Mouse (Mus musculus) left cerebral cortex, postnatal 36 days (tissue): ENCODE data around the gene Sprr4. TPM values are rescaled to one million over a fixed set of nuclear protein-coding genes. Genes with fewer than 3 reads are reported as not detected.
"Not testable (repeated sequence)": the region's sequence is repeated elsewhere in the genome, so short reads cannot be mapped to it uniquely, and the experiment has no call there.

Source experiments
- DNase-seq, 2 experiments: peaks; one replicate each; pipeline ENCODE4 v3.0.0; 2021 to 2022; ENCODE audit warnings: low spot score in 2 of 2, mixed read lengths in 1 of 2
- intact Hi-C: fragments of 180-260 bp; cut with DNase I; formaldehyde crosslinking; loops from one replicate; pipeline ENCODE4 v1.15.1; 2025
- total RNA-seq, 2 experiments: library from RNA; stranded (reverse); gene quantifications; 2 replicates each; pipeline ENCODE4 v1.2.3; 2021

The Sprr4 gene
- total RNA-seq = not detected

DNA sequence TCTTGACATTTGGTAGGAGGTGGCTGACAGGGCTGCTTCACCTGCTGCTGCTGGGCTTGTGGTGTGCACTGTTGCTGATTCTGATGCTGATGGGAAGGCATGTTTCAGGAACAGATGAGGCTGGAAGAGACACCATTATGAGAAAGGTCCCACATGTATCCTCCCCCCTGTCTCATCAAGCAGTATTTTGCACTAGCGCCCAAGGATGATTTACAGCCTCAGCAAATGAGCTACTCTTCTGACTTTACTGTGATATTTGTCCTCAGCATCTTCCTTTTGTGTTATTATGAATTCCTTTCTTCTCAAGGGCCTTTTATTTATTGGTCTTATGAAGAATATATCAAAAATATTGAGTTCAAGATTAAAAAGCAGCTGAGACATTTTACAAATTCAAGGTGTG, at the start of gene Sprr4:
Gene Sprr4 (minus strand): TSS at position 101 of the 400 bp plus-strand sequence.
- no peak for DNase-seq
- intact Hi-C loops = no loop called here

DNA sequence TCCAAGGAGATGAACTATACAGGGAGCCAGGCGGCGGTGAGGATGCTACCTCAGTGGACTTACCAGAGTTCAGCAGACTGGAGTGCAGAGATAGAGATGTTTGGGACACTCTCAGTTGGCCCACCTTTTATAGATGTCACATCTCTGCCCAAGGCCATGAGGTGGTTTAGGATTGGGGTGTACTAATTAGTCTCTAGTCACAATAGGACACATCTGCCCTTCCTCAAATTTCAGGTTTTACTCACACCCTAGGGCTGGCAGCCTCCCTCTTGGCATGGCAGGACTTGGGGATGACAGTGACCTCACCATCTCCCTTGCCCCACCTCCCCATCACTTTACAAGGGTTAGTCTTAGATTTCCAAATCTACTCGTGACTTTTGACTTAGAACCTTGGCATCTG, 34.1 kb upstream of the Sprr4 start, which contains the start of gene 2310046K23Rik:
Gene 2310046K23Rik (minus strand): TSS at position 101 of the 400 bp plus-strand sequence.
- intact Hi-C loops = no loop called here
- DNase-seq = no peak

GRCm38 (mm10) chr3:92512325-92512724, 12.0 kb upstream of the Sprr4 start:
- intact Hi-C loops = loop anchor here (10.0 kb wide), 1 partner anchor 118 kb away; no protein-coding TSS in a partner anchor
- no peak for DNase-seq

- intact Hi-C loops = loop anchor here (10.0 kb wide), 1 partner anchor 116 kb away; no protein-coding TSS in a partner anchor
- DNase-seq = no peak
These were observed 10.5 kb upstream of the Sprr4 start for GRCm38 (mm10) chr3:92510786-92511185.

DNA sequence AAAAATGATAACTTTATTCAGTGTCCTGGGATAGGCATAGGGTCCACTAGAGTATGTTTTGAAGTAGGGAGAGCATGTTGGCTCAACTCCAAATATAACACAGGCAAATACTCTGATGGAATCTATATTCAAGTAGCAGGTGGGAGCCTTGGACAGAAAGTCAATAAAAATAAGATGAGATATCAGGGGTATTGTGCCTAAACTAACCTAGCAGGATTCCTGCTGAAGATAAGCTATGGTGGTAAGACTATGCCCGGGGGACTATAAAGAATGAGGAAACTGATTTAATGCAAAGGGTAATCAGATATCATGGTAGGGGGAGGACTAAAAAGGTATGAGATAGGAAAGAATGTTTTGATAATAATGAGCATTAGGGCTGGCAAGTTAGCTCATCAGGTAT, 7.9 kb upstream of the Sprr4 start:
- DNase-seq = no peak
- intact Hi-C loops = no loop called here

- no peak for DNase-seq
- intact Hi-C loops = no loop called here
These were observed 3.2 kb upstream of the Sprr4 start for GRCm38 (mm10) chr3:92503528-92503927.

DNA sequence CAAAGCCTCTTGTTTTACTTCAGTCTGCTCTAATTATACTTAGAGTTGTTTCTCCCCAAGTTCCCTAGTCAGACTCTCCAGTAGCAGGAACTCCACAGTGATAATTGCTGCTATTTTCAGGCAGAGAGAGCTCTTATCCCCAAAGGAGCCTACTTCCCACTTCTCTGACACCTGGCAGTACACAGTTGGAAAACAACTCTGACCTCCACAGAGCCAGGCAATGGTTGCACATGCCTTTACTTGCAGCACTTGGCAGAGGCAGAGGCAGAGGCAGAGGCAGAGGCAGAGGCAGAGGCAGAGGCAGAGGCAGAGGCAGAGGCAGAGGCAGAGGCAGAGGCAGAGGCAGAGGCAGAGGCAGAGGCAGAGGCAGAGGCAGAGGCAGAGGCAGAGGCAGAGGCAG, 10.0 kb downstream of the Sprr4 start:
- DNase-seq, intact Hi-C loops: not testable (repeated sequence)

- DNase-seq = no peak
- intact Hi-C loops = no loop called here
These were observed 14.0 kb downstream of the Sprr4 start for GRCm38 (mm10) chr3:92486307-92486706.

GRCm38 (mm10) chr3:92485863-92486262, 14.4 kb downstream of the Sprr4 start, which contains the start of gene Sprr1a:
TSS of gene Sprr1a (minus strand) at chr3:92485895.
- DNase-seq = no peak
- intact Hi-C loops = no loop called here

GRCm38 (mm10) chr3:92481249-92481648, 19.0 kb downstream of the Sprr4 start:
- intact Hi-C loops, DNase-seq: not testable (repeated sequence)

DNA sequence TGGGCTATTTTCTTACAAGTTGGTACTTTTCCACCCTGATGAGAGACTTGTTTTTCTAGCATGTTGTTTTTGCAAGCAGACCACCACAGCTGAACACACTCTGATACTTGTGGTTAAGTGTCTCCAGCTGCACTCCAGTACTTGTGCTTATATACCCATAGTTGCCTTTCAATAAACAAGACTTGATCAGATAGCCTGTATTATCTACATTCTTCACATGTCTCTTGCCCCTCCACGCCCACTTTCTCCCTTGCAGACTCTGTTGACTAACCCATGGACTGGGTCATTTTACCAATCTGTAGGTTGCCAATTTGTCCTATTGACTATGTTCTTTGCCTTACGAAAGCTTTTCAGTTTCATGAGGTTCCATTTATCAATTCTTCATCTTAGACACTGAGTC, 30.2 kb downstream of the Sprr4 start:
- intact Hi-C loops = no loop called here
- no peak for DNase-seq

DNA sequence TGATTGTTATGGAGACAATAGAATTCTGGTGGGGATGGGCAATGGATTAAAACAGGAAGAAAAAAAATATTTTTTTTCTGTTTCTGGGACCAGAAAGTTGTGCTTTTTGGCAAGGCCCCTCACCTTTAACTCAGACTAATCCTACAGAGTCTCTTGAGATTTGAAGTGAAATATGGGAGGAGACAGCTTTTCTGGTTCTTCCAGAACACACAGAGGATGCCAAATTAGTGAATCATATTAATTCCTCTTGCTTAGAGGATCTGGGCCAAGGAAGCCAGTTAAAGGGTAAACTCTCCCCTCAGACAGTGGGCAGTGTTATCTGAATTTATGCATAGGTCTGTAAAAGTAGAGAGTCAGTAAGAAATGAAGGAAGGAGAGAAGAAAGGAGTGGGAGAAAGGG, 32.9 kb downstream of the Sprr4 start:
- no peak for DNase-seq
- intact Hi-C loops = no loop called here

- no peak for DNase-seq
- intact Hi-C loops = no loop called here
These were observed 33.7 kb downstream of the Sprr4 start for GRCm38 (mm10) chr3:92466576-92466975.

DNA sequence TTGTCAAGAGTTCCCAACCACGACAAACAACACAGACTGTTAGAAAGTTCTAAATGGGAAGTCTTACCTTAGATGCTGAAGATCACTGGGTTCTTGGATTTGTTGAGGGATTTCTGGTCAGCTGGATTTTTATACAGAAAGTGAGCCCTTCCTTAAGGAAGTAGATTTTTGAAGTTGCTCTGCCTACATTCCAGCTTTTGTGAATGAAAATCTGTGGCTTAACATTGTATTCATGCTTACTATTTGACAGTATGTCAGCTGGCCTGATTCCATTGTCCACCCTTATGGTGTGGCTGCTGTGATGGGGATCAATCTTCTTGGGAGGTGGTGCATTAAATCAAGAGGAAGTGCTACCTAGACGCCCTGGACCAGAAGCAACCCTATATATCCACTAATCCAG, 41.7 kb downstream of the Sprr4 start, which contains the start of gene Sprr3:
Gene Sprr3 (minus strand): TSS at position 101 of the 400 bp plus-strand sequence.
- intact Hi-C loops = no loop called here

GRCm38 (mm10) chr3:92455151-92455550, 45.1 kb downstream of the Sprr4 start:
- DNase-seq = no peak
- intact Hi-C loops = no loop called here

More for the DNA sequence above, 41.7 kb downstream of the Sprr4 start, which contains the start of gene Sprr3:
- DNase-seq = no peak

Other genes with a start within 250 kb of the Sprr4 start
- not detected for gene Sprr2a3, start 215.1 kb downstream of the Sprr4 start, total RNA-seq
- not detected for gene Sprr2b, start 183.9 kb downstream of the Sprr4 start, total RNA-seq
- not detected for gene Sprr2d, start 161.4 kb downstream of the Sprr4 start, total RNA-seq
- not detected for gene Sprr2e, start 148.3 kb downstream of the Sprr4 start, total RNA-seq
- gene Sprr2f, start 135.3 kb downstream of the Sprr4 start, total RNA-seq = not detected
- not detected for gene Sprr2h, start 114.8 kb downstream of the Sprr4 start, total RNA-seq
- gene Sprr2i, start 92.5 kb downstream of the Sprr4 start, total RNA-seq = not detected
- not detected for gene Sprr2j-ps, start 82.4 kb downstream of the Sprr4 start, total RNA-seq
- 1 to 10 TPM; 4.2 to 4.9 TPM for gene Gm9774, start 71.1 kb downstream of the Sprr4 start, total RNA-seq
- gene Sprr2k, start 67.9 kb downstream of the Sprr4 start, total RNA-seq = not detected
- not detected for gene Sprr1b, start 61.7 kb downstream of the Sprr4 start, total RNA-seq
- not detected for gene Sprr3, start 41.8 kb downstream of the Sprr4 start, total RNA-seq
- not detected for gene Sprr1a, start 14.6 kb downstream of the Sprr4 start, total RNA-seq
- not detected for gene 2310046K23Rik, start 34.0 kb upstream of the Sprr4 start, total RNA-seq
- gene Ivl, start 73.2 kb upstream of the Sprr4 start, total RNA-seq = not detected
- gene Smcp, start 88.5 kb upstream of the Sprr4 start, total RNA-seq = not detected
- gene 2210017I01Rik, start 107.0 kb upstream of the Sprr4 start, total RNA-seq = not detected
- not detected for gene Lce6a, start 121.2 kb upstream of the Sprr4 start, total RNA-seq
- not detected for gene Lce1a1, start 147.8 kb upstream of the Sprr4 start, total RNA-seq
- gene Lce1b, start 156.4 kb upstream of the Sprr4 start, total RNA-seq = not detected
- not detected for gene Lce1a2, start 169.8 kb upstream of the Sprr4 start, total RNA-seq
- gene Lce1c, start 178.8 kb upstream of the Sprr4 start, total RNA-seq = not detected
- not detected for gene Lce1d, start 186.7 kb upstream of the Sprr4 start, total RNA-seq
- not detected for gene Lce1e, start 208.6 kb upstream of the Sprr4 start, total RNA-seq
- gene Lce1f, start 219.9 kb upstream of the Sprr4 start, total RNA-seq = not detected
- gene Gm38119, start 238.6 kb upstream of the Sprr4 start, total RNA-seq = not detected